Mouse (Mus musculus): ENCODE data around the gene Dhx30. TPM values are rescaled to one million over a fixed set of nuclear protein-coding genes. Genes with fewer than 3 reads are reported as not detected.
"Not testable (repeated sequence)": the region's sequence is repeated elsewhere in the genome, so short reads cannot be mapped to it uniquely, and the experiment has no call there.

The Dhx30 gene
- total RNA-seq, 2 experiments from 2014 or later: 27.1 to 29.8 TPM

- ATAC-seq (ENCODE audit: poor library complexity, severe bottlenecking): no peak
These were observed 19.8 kb downstream of the Dhx30 start for GRCm38 (mm10) chr9:110097791-110098190.

- no peak for ATAC-seq (ENCODE audit: poor library complexity, severe bottlenecking)
These were observed 22.9 kb downstream of the Dhx30 start for GRCm38 (mm10) chr9:110094761-110095160.

- ATAC-seq (ENCODE audit: poor library complexity, severe bottlenecking): no peak
These were observed 24.3 kb downstream of the Dhx30 start for GRCm38 (mm10) chr9:110093303-110093702.

- ATAC-seq (ENCODE audit: poor library complexity, severe bottlenecking): no peak
These were observed 31.9 kb downstream of the Dhx30 start for GRCm38 (mm10) chr9:110085693-110086092.

- no peak for ATAC-seq (ENCODE audit: poor library complexity, severe bottlenecking)
These were observed 33.2 kb downstream of the Dhx30 start for GRCm38 (mm10) chr9:110084201-110084964.

- no peak for ATAC-seq (ENCODE audit: poor library complexity, severe bottlenecking)
These were observed 36.6 kb downstream of the Dhx30 start for GRCm38 (mm10) chr9:110081066-110081465.

- ATAC-seq (ENCODE audit: poor library complexity, severe bottlenecking): not testable (repeated sequence)
These were observed 41.2 kb downstream of the Dhx30 start for GRCm38 (mm10) chr9:110076468-110076867.

- peak; percentile 60 for ATAC-seq (ENCODE audit: poor library complexity, severe bottlenecking)
These were observed 45.8 kb downstream of the Dhx30 start for GRCm38 (mm10) chr9:110071843-110072242.

- ATAC-seq (ENCODE audit: poor library complexity, severe bottlenecking): no peak
These were observed 46.6 kb downstream of the Dhx30 start for GRCm38 (mm10) chr9:110071011-110071410.

- ATAC-seq (ENCODE audit: poor library complexity, severe bottlenecking): no peak
These were observed 47.3 kb downstream of the Dhx30 start for GRCm38 (mm10) chr9:110070358-110070757.

GRCm38 (mm10) chr9:110068745-110069144, 48.9 kb downstream of the Dhx30 start:
- ATAC-seq (ENCODE audit: poor library complexity, severe bottlenecking): no peak

GRCm38 (mm10) chr9:110064641-110065040, 53.0 kb downstream of the Dhx30 start:
- no peak for ATAC-seq (ENCODE audit: poor library complexity, severe bottlenecking)

- no peak for ATAC-seq (ENCODE audit: poor library complexity, severe bottlenecking)
These were observed 54.8 kb downstream of the Dhx30 start for GRCm38 (mm10) chr9:110062861-110063260.

GRCm38 (mm10) chr9:110062405-110062804, 55.2 kb downstream of the Dhx30 start:
- no peak for ATAC-seq (ENCODE audit: poor library complexity, severe bottlenecking)

- no peak for ATAC-seq (ENCODE audit: poor library complexity, severe bottlenecking)
These were observed 56.9 kb downstream of the Dhx30 start for GRCm38 (mm10) chr9:110060761-110061160.

- no peak for ATAC-seq (ENCODE audit: poor library complexity, severe bottlenecking)
These were observed 60.4 kb downstream of the Dhx30 start for GRCm38 (mm10) chr9:110057200-110057599.

GRCm38 (mm10) chr9:110054781-110055180, 62.8 kb downstream of the Dhx30 start:
- ATAC-seq (ENCODE audit: poor library complexity, severe bottlenecking): no peak

GRCm38 (mm10) chr9:110054080-110054421, 63.6 kb downstream of the Dhx30 start:
- no peak for ATAC-seq (ENCODE audit: poor library complexity, severe bottlenecking)

- ATAC-seq (ENCODE audit: poor library complexity, severe bottlenecking): no peak
These were observed 64.1 kb downstream of the Dhx30 start for GRCm38 (mm10) chr9:110053305-110054079.

- ATAC-seq (ENCODE audit: poor library complexity, severe bottlenecking): no peak
These were observed 64.7 kb downstream of the Dhx30 start for GRCm38 (mm10) chr9:110052951-110053304.

GRCm38 (mm10) chr9:110051869-110052661, 65.6 kb downstream of the Dhx30 start:
- no peak for ATAC-seq (ENCODE audit: poor library complexity, severe bottlenecking)

All from megakaryocyte, adult 5-6 weeks (primary cell).